Mouse (Mus musculus): ENCODE data around the gene Trappc6a. TPM values are rescaled to one million over a fixed set of nuclear protein-coding genes. Genes with fewer than 3 reads are reported as not detected.

Trappc6a gene
- polyA plus RNA-seq, 1 experiment from 2014 or later = 61.8 TPM

DNA sequence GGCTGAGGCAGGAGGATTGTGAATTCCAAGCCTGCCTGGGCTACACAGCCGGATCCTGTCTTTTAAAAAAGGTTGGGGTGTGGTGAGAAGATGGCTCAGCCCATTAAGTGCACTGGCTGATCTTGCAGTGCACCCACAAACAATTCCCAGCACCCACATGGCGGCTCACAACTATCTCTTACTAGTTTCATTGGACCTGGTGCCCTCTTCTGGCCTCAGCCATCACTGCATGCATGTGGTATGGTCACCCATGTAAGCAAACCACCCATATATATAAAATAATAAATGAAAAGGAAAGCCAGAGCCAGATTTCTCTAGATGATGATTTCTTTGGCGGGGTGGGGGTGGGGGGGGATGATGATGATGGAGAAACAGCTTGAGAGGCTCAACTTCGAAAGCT lies 56.3 kb downstream of the Trappc6a start:
- DNase-seq (ENCODE audit: low spot score) (no peak), ATAC-seq (ENCODE audit: low read depth) (no peak)
- Histone ChIP-seq H3K9ac (ENCODE audit: low read depth, low read length) (no peak overlapping the region), H3K27me3 (replicated peaks; ENCODE audit: control insufficient read depth, insufficient read depth, low read length) (no peaks in the 10 kb centered on the region), H3K36me3 (ENCODE audit: control insufficient read depth, insufficient read depth, low read length) (peaks cover 39% of the 10 kb centered on the region), H3K27ac (replicated peaks; ENCODE audit: low read depth, low read length) (no peak overlapping the region), H3K4me2 (ENCODE audit: low read depth, low read length) (no peak overlapping the region), H3K4me1 (ENCODE audit: control insufficient read depth, insufficient read depth, low read length) (peaks cover 19% of the 10 kb centered on the region), H3K9me3 (ENCODE audit: control insufficient read depth, low read length) (0 out of 2 replicates have a peak, but pooled peaks cover 4% of the 10 kb centered on the region), H3K4me3 (ENCODE audit: low read depth, low read length) (no peak overlapping the region)
- WGBS = 76% methylated on average over 4 of the region's 4 CpGs

Other genes with a start within 250 kb of the Trappc6a start
- 70.0 and 70.7 TPM in 2 replicates for gene Vasp, start 236.6 kb upstream of the Trappc6a start, polyA plus RNA-seq (2014; fragmentation: Nextera tagmentation; extraction: Ambion mirVana)
- gene Ppm1n, start 228.3 kb upstream of the Trappc6a start, polyA plus RNA-seq (2014; fragmentation: Nextera tagmentation; extraction: Ambion mirVana) = 0.49 TPM in 1 of 2 replicates, not detected in the other
- gene Rtn2, start 225.8 kb upstream of the Trappc6a start, polyA plus RNA-seq (2014; fragmentation: Nextera tagmentation; extraction: Ambion mirVana) = 53.7 and 57.0 TPM in 2 replicates
- gene Fosb, start 198.3 kb upstream of the Trappc6a start, polyA plus RNA-seq (2014; fragmentation: Nextera tagmentation; extraction: Ambion mirVana) = 0.15 and 0.28 TPM in 2 replicates
- gene Ercc1, start 163.6 kb upstream of the Trappc6a start, polyA plus RNA-seq (2014; fragmentation: Nextera tagmentation; extraction: Ambion mirVana) = 64.0 and 75.1 TPM in 2 replicates
- 18.8 and 21.6 TPM in 2 replicates for gene Cd3eap, start 148.9 kb upstream of the Trappc6a start, polyA plus RNA-seq (2014; fragmentation: Nextera tagmentation; extraction: Ambion mirVana)
- 11.2 and 11.6 TPM in 2 replicates for gene Ppp1r13l, start 148.6 kb upstream of the Trappc6a start, polyA plus RNA-seq (2014; fragmentation: Nextera tagmentation; extraction: Ambion mirVana)
- 10.9 and 14.7 TPM in 2 replicates for gene Ercc2, start 126.4 kb upstream of the Trappc6a start, polyA plus RNA-seq (2014; fragmentation: Nextera tagmentation; extraction: Ambion mirVana)
- gene Klc3, start 104.3 kb upstream of the Trappc6a start, polyA plus RNA-seq (2014; fragmentation: Nextera tagmentation; extraction: Ambion mirVana) = 10.2 and 15.3 TPM in 2 replicates
- gene Ckm, start 103.6 kb upstream of the Trappc6a start, polyA plus RNA-seq (2014; fragmentation: Nextera tagmentation; extraction: Ambion mirVana) = 348 and 732 TPM in 2 replicates
- gene Mark4, start 49.6 kb upstream of the Trappc6a start, polyA plus RNA-seq (2014; fragmentation: Nextera tagmentation; extraction: Ambion mirVana) = 10.5 and 10.9 TPM in 2 replicates
- 1.4 and 1.7 TPM in 2 replicates for gene Exoc3l2, start 45.1 kb upstream of the Trappc6a start, polyA plus RNA-seq (2014; fragmentation: Nextera tagmentation; extraction: Ambion mirVana)
- 0.74 and 0.93 TPM in 2 replicates for gene Bloc1s3, start within 50 bp of the Trappc6a start, polyA plus RNA-seq (2014; fragmentation: Nextera tagmentation; extraction: Ambion mirVana)
- 0.14 and 0.42 TPM in 2 replicates for gene Nkpd1, start 9.4 kb downstream of the Trappc6a start, polyA plus RNA-seq (2014; fragmentation: Nextera tagmentation; extraction: Ambion mirVana)
- 4.9 and 5.7 TPM in 2 replicates for gene Ppp1r37, start 54.7 kb downstream of the Trappc6a start, polyA plus RNA-seq (2014; fragmentation: Nextera tagmentation; extraction: Ambion mirVana)
- gene Zfp296, start 68.9 kb downstream of the Trappc6a start, polyA plus RNA-seq (2014; fragmentation: Nextera tagmentation; extraction: Ambion mirVana) = 0.48 and 1.2 TPM in 2 replicates
- gene Gemin7, start 69.2 kb downstream of the Trappc6a start, polyA plus RNA-seq (2014; fragmentation: Nextera tagmentation; extraction: Ambion mirVana) = 142 and 151 TPM in 2 replicates
- 36.0 and 47.5 TPM in 2 replicates for gene Clasrp, start 96.1 kb downstream of the Trappc6a start, polyA plus RNA-seq (2014; fragmentation: Nextera tagmentation; extraction: Ambion mirVana)
- 9.9 and 11.5 TPM in 2 replicates for gene Relb, start 121.0 kb downstream of the Trappc6a start, polyA plus RNA-seq (2014; fragmentation: Nextera tagmentation; extraction: Ambion mirVana)
- gene Clptm1, start 156.6 kb downstream of the Trappc6a start, polyA plus RNA-seq (2014; fragmentation: Nextera tagmentation; extraction: Ambion mirVana) = 77.9 and 87.9 TPM in 2 replicates
- 0.78 and 0.80 TPM in 2 replicates for gene Apoc2, start 169.5 kb downstream of the Trappc6a start, polyA plus RNA-seq (2014; fragmentation: Nextera tagmentation; extraction: Ambion mirVana)
- not detected in 2 replicates for gene Gm44805, start 173.0 kb downstream of the Trappc6a start, polyA plus RNA-seq (2014; fragmentation: Nextera tagmentation; extraction: Ambion mirVana)
- gene Apoc4, start 173.1 kb downstream of the Trappc6a start, polyA plus RNA-seq (2014; fragmentation: Nextera tagmentation; extraction: Ambion mirVana) = not detected in 2 replicates
- 16.1 and 19.0 TPM in 2 replicates for gene Apoc1, start 184.3 kb downstream of the Trappc6a start, polyA plus RNA-seq (2014; fragmentation: Nextera tagmentation; extraction: Ambion mirVana)
- gene Apoe, start 190.8 kb downstream of the Trappc6a start, polyA plus RNA-seq (2014; fragmentation: Nextera tagmentation; extraction: Ambion mirVana) = 482 and 510 TPM in 2 replicates
- 114 and 125 TPM in 2 replicates for gene Tomm40, start 207.0 kb downstream of the Trappc6a start, polyA plus RNA-seq (2014; fragmentation: Nextera tagmentation; extraction: Ambion mirVana)
- gene Nectin2, start 242.1 kb downstream of the Trappc6a start, polyA plus RNA-seq (2014; fragmentation: Nextera tagmentation; extraction: Ambion mirVana) = 55.2 and 62.0 TPM in 2 replicates